Mouse (Mus musculus) forebrain, embryonic 15.5 days (tissue): Measurements from ENCODE around the gene Sox13. TPM values are rescaled to one million over a fixed set of nuclear protein-coding genes. Genes with fewer than 3 reads are reported as not detected.

Experiments used
- ATAC-seq: fragments of 200-750 bp; cut with Nextera tagmentation; replicated peaks from 2 replicates; pipeline ENCODE4 v1.8.0; 2017; ENCODE audit warnings: mild to moderate bottlenecking, moderate TSS enrichment, moderate library complexity
- H3K27ac ChIP-seq: fragments of 300-500 bp; sonication (generic); replicated peaks from 2 replicates; pipeline ENCODE4 v1.5.1; 2015; ENCODE audit warnings: mild to moderate bottlenecking, inconsistent platforms
- H3K27me3 ChIP-seq: fragments of 300-500 bp; sonication (generic); 2 replicates; pipeline ENCODE4 v1.6.1; 2015; ENCODE audit warnings: inconsistent platforms
- H3K36me3 ChIP-seq: fragments of 300-500 bp; sonication (generic); 2 replicates; pipeline ENCODE4 v1.6.1; 2015; ENCODE audit warnings: mild to moderate bottlenecking, inconsistent platforms
- H3K4me1 ChIP-seq: fragments of 300-500 bp; sonication (generic); 2 replicates; pipeline ENCODE4 v1.6.1; 2015; ENCODE audit warnings: inconsistent platforms
- H3K4me2 ChIP-seq: fragments of 300-500 bp; sonication (generic); replicated peaks from 2 replicates; pipeline ENCODE4 v1.6.1; 2015; ENCODE audit warnings: mild to moderate bottlenecking, inconsistent platforms
- H3K4me3 ChIP-seq: fragments of 300-500 bp; sonication (generic); 2 replicates; pipeline ENCODE4 v1.5.1; 2015; ENCODE audit warnings: mild to moderate bottlenecking, inconsistent platforms
- H3K9ac ChIP-seq: fragments of 300-500 bp; sonication (generic); replicated peaks from 2 replicates; pipeline ENCODE4 v1.6.1; 2015; ENCODE audit warnings: mild to moderate bottlenecking, inconsistent platforms
- H3K9me3 ChIP-seq: fragments of 300-500 bp; sonication (generic); 2 replicates; pipeline ENCODE4 v1.6.1; 2016; ENCODE audit warnings: inconsistent platforms
- WGBS: fragments of 180-500 bp; shearing (Covaris S2); methylation state at CpG from one replicate; pipeline ENCODE4 v1.1.7; 2015; ENCODE audit warnings: mixed read lengths; 5-methylcytosine and 5-hydroxymethylcytosine counted together
- polyA plus RNA-seq: library from polyadenylated mRNA; unstranded; fragments of >200 nt; fragmentation: Nextera tagmentation; extraction: Ambion mirVana; gene quantifications from 2 replicates; pipeline ENCODE4 v1.2.1, GENCODE M21; 2015

The Sox13 gene
- polyA plus RNA-seq, 1 experiment from 2014 or later = 5.1 TPM

- no peaks in the 10 kb centered on the region for H3K27me3 ChIP-seq
- no peak overlapping the region for H3K9ac ChIP-seq
- WGBS = 57% methylated on average over 8 of the region's 8 CpGs
- no peak for ATAC-seq
- no peak overlapping the region for H3K27ac ChIP-seq
- H3K36me3 ChIP-seq = no peaks in the 10 kb centered on the region
- 0 out of 2 replicates have a peak, but pooled peaks cover 12% of the 10 kb centered on the region for H3K4me1 ChIP-seq
- no peaks in the 10 kb centered on the region for H3K9me3 ChIP-seq
- H3K4me2 ChIP-seq = no peak overlapping the region
- H3K4me3 ChIP-seq = no peak overlapping the region
Observed at GRCm38 (mm10) chr1:133411506-133412147, 12.6 kb downstream of the Sox13 start.

GRCm38 (mm10) chr1:133409786-133410185 lies 14.4 kb downstream of the Sox13 start:
- Histone ChIP-seq H3K36me3 (no peaks in the 10 kb centered on the region), H3K9ac (no peak overlapping the region), H3K27ac (no peak overlapping the region), H3K4me1 (0 out of 2 replicates have a peak, but pooled peaks cover 3% of the 10 kb centered on the region), H3K9me3 (no peaks in the 10 kb centered on the region), H3K4me2 (no peak overlapping the region), H3K27me3 (no peaks in the 10 kb centered on the region), H3K4me3 (no peak overlapping the region)
- no peak for ATAC-seq
- WGBS = 76% methylated on average over 9 of the region's 9 CpGs

GRCm38 (mm10) chr1:133408880-133409516 lies 15.2 kb downstream of the Sox13 start:
- H3K36me3 ChIP-seq = no peaks in the 10 kb centered on the region
- no peak overlapping the region for H3K9ac ChIP-seq
- H3K27ac ChIP-seq = no peak overlapping the region
- H3K4me2 ChIP-seq = no peak overlapping the region
- ATAC-seq = no peak
- H3K4me3 ChIP-seq = no peak overlapping the region
- H3K27me3 ChIP-seq = no peaks in the 10 kb centered on the region
- no peaks in the 10 kb centered on the region for H3K9me3 ChIP-seq
- 21% methylated on average over 6 of the region's 6 CpGs for WGBS
- 0 out of 2 replicates have a peak, but pooled peaks cover 3% of the 10 kb centered on the region for H3K4me1 ChIP-seq

- Histone ChIP-seq H3K9ac (no peak overlapping the region), H3K4me3 (no peak overlapping the region), H3K9me3 (no peaks in the 10 kb centered on the region), H3K4me1 (0 out of 2 replicates have a peak, but pooled peaks cover 3% of the 10 kb centered on the region), H3K27me3 (no peaks in the 10 kb centered on the region), H3K27ac (no peak overlapping the region), H3K36me3 (no peaks in the 10 kb centered on the region), H3K4me2 (no peak overlapping the region)
- no peak for ATAC-seq
- 71% methylated on average over 9 of the region's 9 CpGs for WGBS
Observed at GRCm38 (mm10) chr1:133408321-133408720, 15.9 kb downstream of the Sox13 start.

GRCm38 (mm10) chr1:133407436-133407835 lies 16.7 kb downstream of the Sox13 start:
- H3K27ac ChIP-seq = no peak overlapping the region
- H3K4me3 ChIP-seq = no peak overlapping the region
- no peaks in the 10 kb centered on the region for H3K27me3 ChIP-seq
- no peaks in the 10 kb centered on the region for H3K36me3 ChIP-seq
- no peak for ATAC-seq
- H3K9ac ChIP-seq = no peak overlapping the region
- H3K9me3 ChIP-seq = no peaks in the 10 kb centered on the region
- 73% methylated on average over 6 of the region's 6 CpGs for WGBS
- 0 out of 2 replicates have a peak, but pooled peaks cover 3% of the 10 kb centered on the region for H3K4me1 ChIP-seq
- no peak overlapping the region for H3K4me2 ChIP-seq

GRCm38 (mm10) chr1:133406614-133407013 lies 17.6 kb downstream of the Sox13 start:
- H3K9me3 ChIP-seq = no peaks in the 10 kb centered on the region
- no peak overlapping the region for H3K4me2 ChIP-seq
- WGBS = 89% methylated on average over 7 of the region's 7 CpGs
- no peaks in the 10 kb centered on the region for H3K36me3 ChIP-seq
- H3K4me1 ChIP-seq = 0 out of 2 replicates have a peak, but pooled peaks cover 3% of the 10 kb centered on the region
- H3K27ac ChIP-seq = no peak overlapping the region
- ATAC-seq = no peak
- H3K9ac ChIP-seq = no peak overlapping the region
- H3K4me3 ChIP-seq = no peak overlapping the region
- H3K27me3 ChIP-seq = no peaks in the 10 kb centered on the region

- ATAC-seq = no peak
- Histone ChIP-seq H3K4me1 (no peaks in the 10 kb centered on the region), H3K4me3 (no peak overlapping the region), H3K9ac (no peak overlapping the region), H3K4me2 (no peak overlapping the region), H3K9me3 (no peaks in the 10 kb centered on the region), H3K27ac (no peak overlapping the region), H3K36me3 (no peaks in the 10 kb centered on the region), H3K27me3 (no peaks in the 10 kb centered on the region)
- 96% methylated on average over 4 of the region's 4 CpGs for WGBS
Observed at GRCm38 (mm10) chr1:133404005-133404404, 20.2 kb downstream of the Sox13 start.

GRCm38 (mm10) chr1:133400014-133400725 lies 24.0 kb downstream of the Sox13 start:
- Histone ChIP-seq H3K4me1 (peaks cover 15% of the 10 kb centered on the region), H3K27me3 (no peaks in the 10 kb centered on the region), H3K4me3 (no peak overlapping the region), H3K9ac (no peak overlapping the region), H3K36me3 (no peaks in the 10 kb centered on the region), H3K27ac (no peak overlapping the region), H3K4me2 (no peak overlapping the region), H3K9me3 (no peaks in the 10 kb centered on the region)
- no peak for ATAC-seq
- WGBS = 82% methylated on average over 13 of the region's 13 CpGs

GRCm38 (mm10) chr1:133397483-133398237 lies 26.5 kb downstream of the Sox13 start:
- ATAC-seq = peak; percentile 59
- Histone ChIP-seq H3K9ac (peak overlapping the region; percentile 20; the same call in 1 of the 2 replicates), H3K27me3 (no peaks in the 10 kb centered on the region), H3K4me2 (peak overlapping the region; percentile 22), H3K9me3 (no peaks in the 10 kb centered on the region), H3K36me3 (no peaks in the 10 kb centered on the region), H3K4me1 (peaks cover 15% of the 10 kb centered on the region), H3K27ac (peak overlapping the region; percentile 80), H3K4me3 (no peak overlapping the region)
- WGBS = 5% methylated on average over 17 of the region's 17 CpGs

GRCm38 (mm10) chr1:133397094-133397482 lies 27.1 kb downstream of the Sox13 start:
- Histone ChIP-seq H3K36me3 (no peaks in the 10 kb centered on the region), H3K4me3 (no peak overlapping the region), H3K27ac (peak overlapping the region; percentile 80), H3K4me2 (no peak overlapping the region), H3K9me3 (no peaks in the 10 kb centered on the region), H3K27me3 (no peaks in the 10 kb centered on the region), H3K4me1 (peaks cover 15% of the 10 kb centered on the region), H3K9ac (0 out of 2 replicates have a peak overlapping the region, but pooled peaks have one; percentile 20)
- 52% methylated on average over 5 of the region's 5 CpGs for WGBS
- ATAC-seq = peak; percentile 34; the same call in 1 of the 2 replicates

- ATAC-seq = no peak
- Histone ChIP-seq H3K4me3 (no peak overlapping the region), H3K36me3 (no peaks in the 10 kb centered on the region), H3K9me3 (no peaks in the 10 kb centered on the region), H3K27me3 (no peaks in the 10 kb centered on the region), H3K27ac (no peak overlapping the region), H3K9ac (no peak overlapping the region), H3K4me1 (peaks cover 15% of the 10 kb centered on the region), H3K4me2 (no peak overlapping the region)
- 83% methylated on average over 5 of the region's 5 CpGs for whole genome bisulfite sequencing
Observed at GRCm38 (mm10) chr1:133396693-133397092, 27.5 kb downstream of the Sox13 start.
